Mouse (Mus musculus) liver, adult 2 months (tissue): ENCODE data around the gene Clec10a. TPM values are rescaled to one million over a fixed set of nuclear protein-coding genes. Genes with fewer than 3 reads are reported as not detected.

Experiments
- DNase-seq: peaks from one replicate; pipeline ENCODE4 v3.0.0-alpha.2; 2011; ENCODE audit warnings: low read depth, low spot score; ENCODE audit errors: extremely low read depth
- H3K27ac ChIP-seq: fragments of 200-500 bp; replicated peaks from 2 replicates; pipeline ENCODE4 v1.5.1; 2012; ENCODE audit warnings: low read depth, mild to moderate bottlenecking, control low read depth, inconsistent platforms, low read length; ENCODE audit not compliant: insufficient read depth
- H3K27me3 ChIP-seq: fragments of 200-500 bp; 2 replicates; pipeline ENCODE4 v1.6.1; 2012; ENCODE audit warnings: mild to moderate bottlenecking, moderate library complexity, low read length, inconsistent platforms; ENCODE audit not compliant: control insufficient read depth, insufficient read depth
- H3K36me3 ChIP-seq: fragments of 200-500 bp; 2 replicates; pipeline ENCODE4 v1.6.1; 2012; ENCODE audit warnings: low read length, inconsistent platforms; ENCODE audit not compliant: control insufficient read depth, insufficient read depth
- H3K4me1 ChIP-seq: fragments of 200-500 bp; 2 replicates; pipeline ENCODE4 v1.6.1; 2011; ENCODE audit warnings: low read length; ENCODE audit not compliant: control insufficient read depth, insufficient read depth
- H3K4me3 ChIP-seq: fragments of 200-500 bp; 2 replicates; pipeline ENCODE4 v1.5.1; 2011; ENCODE audit warnings: low read depth, mild to moderate bottlenecking, control low read depth, low read length, moderate library complexity; ENCODE audit not compliant: insufficient read depth
- H3K79me2 ChIP-seq: fragments of 200-500 bp; 2 replicates; pipeline ENCODE4 v1.6.1; 2012; ENCODE audit warnings: inconsistent platforms, mild to moderate bottlenecking, low read length, moderate library complexity; ENCODE audit not compliant: control insufficient read depth, insufficient read depth
- H3K9ac ChIP-seq: fragments of 200-500 bp; 2 replicates; pipeline ENCODE4 v1.6.1; 2012; ENCODE audit warnings: low read depth, mild to moderate bottlenecking, control low read depth, inconsistent platforms, low read length
- CTCF ChIP-seq: fragments of 200-500 bp; IDR thresholded peaks from 2 replicates; pipeline ENCODE4 v1.5.1; 2011; ENCODE audit warnings: low read depth, low read length, control low read depth
- POLR2A ChIP-seq: fragments of 200-500 bp; IDR thresholded peaks from 2 replicates; pipeline ENCODE4 v1.6.1; 2011; ENCODE audit warnings: low read length, control low read depth; ENCODE audit not compliant: insufficient read depth; ENCODE audit errors: extremely low read depth
- WGBS: fragments of 180-500 bp; shearing (Covaris S2); methylation state at CpG from one replicate; pipeline ENCODE4 v1.1.7; 2018; 5-methylcytosine and 5-hydroxymethylcytosine counted together
- polyA plus RNA-seq: library from polyadenylated mRNA; depleted of rRNA; stranded (reverse); fragments of >200 nt; gene quantifications from 2 replicates; pipeline ENCODE4 v1.2.3, GENCODE M21; 2012
- total RNA-seq: library from RNA; depleted of rRNA; stranded (reverse); fragments of >200 nt; gene quantifications from 2 replicates; pipeline ENCODE4 v1.2.3, GENCODE M21; 2014

Clec10a gene
- total and polyA plus RNA-seq, 2 experiments: 0.27 to 0.55 TPM

- H3K36me3 ChIP-seq: no peaks in the 10 kb centered on the region
- 91% methylated on average over 11 of the region's 11 CpGs for WGBS
Observed at GRCm38 (mm10) chr11:70178311-70178710, 22.3 kb downstream of the Clec10a start.

GRCm38 (mm10) chr11:70178756-70179155 is 22.8 kb downstream of the Clec10a start:
- Histone ChIP-seq H3K36me3 (no peaks in the 10 kb centered on the region), H3K79me2 (no peaks in the 10 kb centered on the region), H3K27me3 (no peaks in the 10 kb centered on the region), H3K9ac (no peak overlapping the region), H3K27ac (no peak overlapping the region), H3K4me3 (no peak overlapping the region), H3K4me1 (no peaks in the 10 kb centered on the region; the same call in 1 of the 2 replicates)
- TF ChIP-seq CTCF: no peak
- no peak for TF ChIP-seq POLR2A
- no peak for DNase-seq
- WGBS: 76% methylated on average over 11 of the region's 11 CpGs

More at GRCm38 (mm10) chr11:70178311-70178710, 22.3 kb downstream of the Clec10a start:
- TF ChIP-seq CTCF (no peak), POLR2A (no peak)
- no peaks in the 10 kb centered on the region for H3K27me3 ChIP-seq
- no peaks in the 10 kb centered on the region for H3K79me2 ChIP-seq
- H3K4me1 ChIP-seq: no peaks in the 10 kb centered on the region; the same call in 1 of the 2 replicates
- DNase-seq: no peak
- H3K9ac ChIP-seq: no peak overlapping the region
- H3K4me3 ChIP-seq: no peak overlapping the region
- H3K27ac ChIP-seq: no peak overlapping the region

GRCm38 (mm10) chr11:70179401-70179800 is 23.4 kb downstream of the Clec10a start:
- no peaks in the 10 kb centered on the region for H3K4me1 ChIP-seq
- no peaks in the 10 kb centered on the region for H3K79me2 ChIP-seq
- H3K27me3 ChIP-seq: no peaks in the 10 kb centered on the region
- DNase-seq: peak; percentile 25
- no peaks in the 10 kb centered on the region for H3K36me3 ChIP-seq
- no peak overlapping the region for H3K9ac ChIP-seq
- WGBS: 42% methylated on average over 14 of the region's 14 CpGs
- TF ChIP-seq CTCF: peak; percentile 32; the same call in 1 of the 2 replicates
- TF ChIP-seq POLR2A: no peak
- H3K27ac ChIP-seq: no peak overlapping the region
- no peak overlapping the region for H3K4me3 ChIP-seq

GRCm38 (mm10) chr11:70180496-70180895 is 24.5 kb downstream of the Clec10a start:
- H3K36me3 ChIP-seq: no peaks in the 10 kb centered on the region
- H3K4me1 ChIP-seq: no peaks in the 10 kb centered on the region
- H3K79me2 ChIP-seq: no peaks in the 10 kb centered on the region
- H3K4me3 ChIP-seq: no peak overlapping the region
- WGBS: 92% methylated on average over 4 of the region's 4 CpGs
- DNase-seq: no peak
- H3K27me3 ChIP-seq: no peaks in the 10 kb centered on the region
- no peak overlapping the region for H3K9ac ChIP-seq
- no peak overlapping the region for H3K27ac ChIP-seq
- no peak for TF ChIP-seq POLR2A
- TF ChIP-seq CTCF: no peak

GRCm38 (mm10) chr11:70185120-70185519 is 29.1 kb downstream of the Clec10a start:
- Histone ChIP-seq H3K27ac (no peak overlapping the region), H3K9ac (no peak overlapping the region), H3K27me3 (no peaks in the 10 kb centered on the region), H3K4me3 (no peak overlapping the region), H3K4me1 (no peaks in the 10 kb centered on the region), H3K36me3 (no peaks in the 10 kb centered on the region), H3K79me2 (no peaks in the 10 kb centered on the region)
- no peak for DNase-seq
- 65% methylated on average over 7 of the region's 7 CpGs for WGBS
- TF ChIP-seq POLR2A: no peak
- no peak for TF ChIP-seq CTCF

- no peak overlapping the region for H3K27ac ChIP-seq
- no peaks in the 10 kb centered on the region for H3K36me3 ChIP-seq
- 84% methylated on average over 28 of the region's 28 CpGs for WGBS
- no peak overlapping the region for H3K4me3 ChIP-seq
- H3K79me2 ChIP-seq: no peaks in the 10 kb centered on the region
- no peak for DNase-seq
- peaks cover 2% of the 10 kb centered on the region; the same call in 1 of the 2 replicates for H3K4me1 ChIP-seq
- H3K27me3 ChIP-seq: no peaks in the 10 kb centered on the region
- no peak overlapping the region for H3K9ac ChIP-seq
- TF ChIP-seq CTCF: no peak
Observed at GRCm38 (mm10) chr11:70189319-70190134, 33.5 kb downstream of the Clec10a start.
